Mouse (Mus musculus) testis, postnatal 10 days (tissue): ENCODE measurements around the gene Rpl18a.
A peak's percentile ranks its signal among the peaks of the same experiment; 100 is the strongest.

ENCODE experiments used
- DNase-seq: peaks from one replicate; pipeline ENCODE4 v3.0.0; 2021; ENCODE audit warnings: low spot score

The Rpl18a gene

DNA sequence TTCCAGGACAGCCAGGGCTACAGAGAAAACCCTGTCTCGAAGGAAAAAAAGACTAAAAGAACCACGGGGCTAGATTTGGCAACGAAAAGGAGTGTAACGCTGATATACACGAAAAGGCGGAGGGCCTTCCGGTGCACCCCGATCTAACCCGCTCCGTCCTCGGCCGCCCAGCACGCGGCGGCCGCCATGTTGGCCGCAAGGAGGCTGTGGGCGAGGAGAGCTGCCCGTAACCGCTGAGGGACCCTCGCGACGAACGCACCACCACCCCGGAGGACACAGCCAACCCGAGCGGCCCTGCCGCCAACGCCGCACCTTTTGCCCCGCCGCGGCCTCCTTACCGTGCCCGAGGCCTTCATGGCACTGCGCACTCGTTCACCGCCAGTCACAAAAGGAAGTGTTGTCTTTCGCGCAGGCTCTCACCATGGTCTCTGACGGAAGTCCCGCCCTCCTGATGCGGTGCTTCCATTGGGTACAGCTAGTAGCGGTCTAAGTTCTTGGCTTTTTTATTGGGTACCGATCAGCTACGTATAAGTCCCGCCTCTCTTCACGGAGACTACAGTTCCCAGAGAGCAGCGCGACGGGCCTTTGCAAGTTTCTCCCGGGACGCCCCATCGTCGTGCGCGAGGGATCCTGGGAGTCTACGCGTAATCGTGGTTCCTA lies at the start of gene Rpl18a:
TSS of gene Rpl18a (minus strand) at position 392 of the 660 bp plus-strand sequence.
- peak; percentile 89 for DNase-seq

- DNase-seq, result no peak
Measured at GRCm38 (mm10) chr8:70943187-70943586, 46.0 kb upstream of the Rpl18a start.

DNA sequence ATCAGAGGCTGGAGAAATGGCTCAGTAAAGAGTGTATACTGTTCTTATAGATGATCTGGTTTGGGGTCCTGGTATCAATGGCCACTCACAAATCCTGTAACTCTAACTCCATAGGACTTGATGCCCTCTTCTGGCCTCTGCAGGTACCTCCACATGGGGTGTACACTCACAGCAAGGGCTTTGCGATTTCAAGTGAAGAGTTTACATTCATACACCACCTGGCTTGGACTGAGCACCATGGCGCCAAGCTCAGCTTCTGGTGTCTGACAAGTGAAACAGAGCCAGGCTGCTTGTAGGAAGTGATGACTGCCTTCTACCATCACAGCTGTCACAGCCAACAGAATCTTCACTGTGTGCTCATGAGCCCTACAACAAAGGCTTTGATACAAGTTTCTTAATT lies 44.3 kb upstream of the Rpl18a start:
- peak; percentile 33 for DNase-seq

GRCm38 (mm10) chr8:70937200-70937599 lies 40.0 kb upstream of the Rpl18a start:
- peak; percentile 16 for DNase-seq

DNA sequence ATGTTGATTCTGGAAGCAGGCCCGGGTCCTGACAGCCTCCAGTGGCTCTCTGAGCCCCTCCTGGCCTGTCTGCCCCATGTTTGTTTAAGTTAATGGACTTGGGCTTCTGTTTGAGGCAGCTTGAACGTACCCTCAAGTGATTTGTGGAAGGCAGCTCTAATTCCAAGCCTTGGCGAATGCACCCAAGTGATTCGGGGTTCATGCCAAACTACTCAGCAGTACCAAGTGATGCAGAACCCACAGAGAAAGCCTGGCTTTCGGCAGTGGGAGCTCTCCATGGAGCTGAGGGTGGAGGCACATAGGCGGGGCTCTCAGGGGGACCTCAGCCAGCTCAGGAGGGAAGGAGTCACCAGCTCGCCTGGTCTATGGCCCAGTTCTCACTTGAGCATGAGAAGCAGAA lies 37.6 kb upstream of the Rpl18a start:
- DNase-seq, result no peak

- DNase-seq, result no peak
Measured at GRCm38 (mm10) chr8:70933036-70933435, 35.8 kb upstream of the Rpl18a start.

GRCm38 (mm10) chr8:70931731-70932130 lies 34.5 kb upstream of the Rpl18a start:
- no peak for DNase-seq

DNA sequence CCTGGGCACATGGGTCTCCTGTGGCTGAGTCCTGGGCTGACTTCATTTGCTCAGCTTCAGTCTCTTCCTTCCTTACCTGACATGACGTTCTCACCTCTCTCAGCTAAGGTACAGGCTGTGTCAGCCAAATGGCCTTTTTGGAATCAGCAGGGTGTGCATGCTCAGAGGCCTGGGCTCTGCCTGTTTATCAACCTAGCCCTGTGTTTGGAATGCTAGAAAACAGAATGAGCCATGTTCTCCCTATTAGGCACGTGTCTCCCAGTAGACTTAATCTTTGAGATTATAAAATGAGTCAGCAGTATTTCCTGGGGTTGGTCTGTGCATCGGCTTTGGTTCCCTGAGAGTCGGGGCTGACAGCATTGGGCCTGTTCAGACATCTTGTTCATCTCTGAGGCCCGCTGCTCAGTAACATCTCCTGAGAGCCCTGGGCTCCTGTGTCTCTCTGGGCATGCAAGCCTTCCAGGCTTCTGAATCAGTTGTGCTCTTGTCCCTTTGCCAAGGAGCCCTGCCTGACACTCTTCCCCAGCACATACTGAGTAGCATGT lies 31.6 kb upstream of the Rpl18a start:
- DNase-seq, result no peak

GRCm38 (mm10) chr8:70928096-70928495 lies 30.9 kb upstream of the Rpl18a start:
- no peak for DNase-seq

DNA sequence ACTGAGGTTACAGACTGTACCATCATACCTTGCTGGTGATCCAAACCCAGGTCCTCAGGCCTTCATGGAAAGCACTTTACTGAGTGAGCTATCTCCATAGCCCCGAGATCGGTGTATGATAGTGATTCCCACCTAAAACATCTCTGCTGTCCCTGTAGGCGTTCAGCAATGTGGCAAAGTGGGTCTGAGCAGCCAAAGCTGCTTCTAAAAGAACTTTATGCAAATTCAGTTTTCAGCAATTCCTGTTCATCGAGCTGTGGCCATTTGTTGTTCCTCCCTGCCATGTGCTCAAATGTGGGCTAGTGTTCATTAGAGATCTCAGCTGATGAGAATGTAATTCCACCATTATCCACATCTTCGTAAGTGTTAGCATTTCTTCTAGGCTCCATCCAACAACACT lies 29.2 kb upstream of the Rpl18a start:
- DNase-seq, result no peak

GRCm38 (mm10) chr8:70925754-70926153 lies 28.5 kb upstream of the Rpl18a start:
- DNase-seq, result no peak

- DNase-seq, result no peak
Measured at GRCm38 (mm10) chr8:70924151-70924550, 26.9 kb upstream of the Rpl18a start.

DNA sequence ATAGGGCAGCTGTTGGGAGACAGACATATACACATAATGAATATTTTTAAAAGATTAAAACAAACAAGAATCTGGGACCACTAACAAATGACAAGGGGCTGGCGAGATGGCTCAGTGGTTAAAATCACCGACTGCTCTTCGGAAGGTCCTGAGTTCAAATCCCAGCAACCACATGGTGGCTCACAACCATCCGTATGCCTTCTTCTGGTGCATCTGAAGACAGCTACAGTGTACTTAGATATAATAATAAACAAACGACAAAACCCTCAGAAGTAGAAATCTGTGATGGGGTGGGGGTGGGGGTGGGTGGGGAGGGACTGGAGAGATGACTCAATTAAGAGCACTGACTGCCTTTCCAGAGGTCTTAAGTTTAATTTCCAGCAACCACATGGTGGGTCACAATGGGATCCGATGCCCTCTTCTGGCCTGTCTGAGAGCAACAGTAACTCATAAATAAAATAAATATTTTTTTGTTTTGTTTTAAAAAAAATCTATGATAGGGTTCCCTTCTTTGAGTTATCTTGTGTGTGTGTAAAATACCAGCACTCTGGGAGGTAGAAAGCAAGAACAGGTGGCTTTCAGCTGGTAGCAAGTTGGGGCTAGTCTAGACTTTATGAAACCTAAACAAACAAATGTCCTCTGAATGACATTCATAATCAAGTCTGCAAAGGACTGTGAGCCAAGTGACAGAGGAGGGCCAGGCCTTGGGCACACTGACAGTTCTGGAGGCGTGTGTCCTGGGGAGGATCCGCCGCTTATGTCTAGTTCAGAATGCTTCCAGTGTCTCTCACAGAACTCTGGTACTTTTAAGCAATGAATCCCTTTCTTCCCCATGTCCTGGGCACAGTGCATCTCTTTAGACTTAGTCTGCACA lies 23.1 kb upstream of the Rpl18a start:
- DNase-seq, result peak; percentile 38

GRCm38 (mm10) chr8:70914704-70915103 lies 17.5 kb upstream of the Rpl18a start:
- no peak for DNase-seq

DNA sequence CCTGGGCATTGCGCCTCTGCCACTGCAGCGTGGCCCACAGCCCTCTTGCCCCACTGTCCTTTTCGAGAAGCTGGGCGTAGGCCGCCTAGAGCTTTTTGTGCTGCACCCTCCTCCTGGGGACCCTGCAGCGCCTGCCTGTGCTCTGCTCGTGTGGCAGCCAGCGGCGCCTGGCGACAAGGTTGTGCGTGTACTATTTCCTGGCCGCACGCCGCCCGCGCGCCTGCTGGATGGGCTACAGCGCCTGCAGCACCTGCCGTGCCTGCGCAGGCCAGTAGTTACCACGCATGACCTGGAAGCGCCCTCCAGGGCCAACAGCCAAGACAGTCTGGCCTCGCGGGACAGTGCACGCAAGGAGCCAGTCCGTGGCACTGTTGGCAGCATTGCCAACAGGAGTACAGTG lies 16.3 kb upstream of the Rpl18a start:
- DNase-seq, result peak; percentile 39

DNA sequence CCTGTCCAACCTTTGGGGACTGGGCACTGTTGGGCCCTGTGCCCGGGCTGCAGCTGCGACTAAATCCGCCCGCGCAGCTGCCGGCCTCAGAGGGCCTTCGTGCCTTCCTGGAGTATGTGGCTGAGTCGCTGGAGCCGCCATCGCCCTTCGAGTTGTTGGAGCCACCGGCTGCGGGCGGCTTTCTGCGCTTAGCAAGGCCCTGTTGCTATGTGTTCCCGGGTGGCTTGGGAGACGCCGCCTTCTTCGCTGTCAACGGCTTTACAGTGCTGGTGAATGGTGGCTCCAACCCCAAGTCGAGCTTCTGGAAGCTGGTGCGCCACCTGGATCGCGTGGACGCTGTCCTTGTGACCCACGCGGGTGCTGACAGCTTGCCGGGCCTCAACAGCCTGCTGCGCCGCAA lies 15.7 kb upstream of the Rpl18a start:
- peak; percentile 38 for DNase-seq

DNA sequence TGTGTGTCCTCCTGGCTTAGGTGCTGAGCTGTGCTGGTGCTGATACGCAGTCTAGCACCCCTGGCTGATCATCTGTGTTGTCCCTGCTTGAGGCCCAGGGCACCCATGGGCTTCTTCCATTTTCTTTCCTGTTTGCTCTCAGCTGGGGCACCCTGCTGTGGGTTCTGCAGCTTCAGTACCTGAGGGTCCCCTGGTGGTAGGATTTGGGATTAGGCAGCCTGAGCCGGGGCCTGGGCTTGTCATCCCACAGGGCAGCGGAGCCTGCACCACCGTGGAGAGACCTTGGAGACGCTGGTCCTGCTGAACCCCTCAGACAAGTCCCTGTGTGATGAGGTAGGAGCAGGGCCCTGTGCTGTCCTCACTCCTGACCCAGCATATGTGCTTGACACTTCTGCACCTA lies 14.4 kb upstream of the Rpl18a start:
- DNase-seq, result peak; percentile 50

GRCm38 (mm10) chr8:70907518-70907917 lies 10.3 kb upstream of the Rpl18a start:
- DNase-seq, result no peak

GRCm38 (mm10) chr8:70905831-70906736 lies 8.9 kb upstream of the Rpl18a start, which contains the start of gene Map1s:
Gene Map1s (plus strand): TSS chr8:70905932.
- DNase-seq, result peak; percentile 93

DNA sequence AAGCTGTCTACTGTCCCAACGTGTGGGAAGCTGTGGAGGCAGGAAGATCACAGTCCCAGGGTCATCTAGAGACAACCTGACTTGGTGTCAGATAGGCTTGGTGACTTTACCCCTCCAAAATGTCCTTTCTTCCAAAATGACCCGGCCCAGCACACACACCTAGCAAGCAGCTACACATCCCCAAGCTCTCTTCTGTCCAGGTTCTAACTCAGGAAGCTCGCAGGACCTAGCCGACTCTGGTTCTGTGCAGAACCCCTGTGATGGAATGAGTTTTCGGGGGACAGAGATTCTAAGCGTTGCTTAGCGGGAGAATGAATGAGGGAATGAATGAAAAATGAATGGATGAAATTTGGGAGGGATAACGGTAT lies 8.2 kb upstream of the Rpl18a start:
- peak; percentile 33 for DNase-seq

DNA sequence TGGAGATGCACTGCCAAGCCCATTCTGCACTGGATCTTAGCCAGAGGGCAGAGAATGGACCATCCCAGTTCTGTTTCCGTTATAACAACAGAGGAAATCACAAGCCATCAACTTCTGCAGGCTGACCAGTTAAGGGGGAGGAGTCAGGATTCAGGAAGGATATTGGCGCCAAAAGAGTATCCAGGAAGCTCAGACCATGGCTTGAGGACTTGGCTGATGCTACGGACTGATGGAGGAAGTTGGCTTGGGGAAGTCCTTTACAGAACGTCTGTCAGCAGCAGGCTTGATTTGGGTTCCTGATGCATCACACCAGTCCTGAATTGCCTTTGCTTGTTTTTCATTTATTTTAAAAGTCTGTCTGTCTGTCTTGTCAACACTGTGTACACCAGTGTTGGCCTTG lies 7.3 kb upstream of the Rpl18a start:
- no peak for DNase-seq

GRCm38 (mm10) chr8:70903582-70903981 lies 6.4 kb upstream of the Rpl18a start:
- DNase-seq, result no peak
